Mouse (Mus musculus): ENCODE measurements around the gene Oosp1.

DNA sequence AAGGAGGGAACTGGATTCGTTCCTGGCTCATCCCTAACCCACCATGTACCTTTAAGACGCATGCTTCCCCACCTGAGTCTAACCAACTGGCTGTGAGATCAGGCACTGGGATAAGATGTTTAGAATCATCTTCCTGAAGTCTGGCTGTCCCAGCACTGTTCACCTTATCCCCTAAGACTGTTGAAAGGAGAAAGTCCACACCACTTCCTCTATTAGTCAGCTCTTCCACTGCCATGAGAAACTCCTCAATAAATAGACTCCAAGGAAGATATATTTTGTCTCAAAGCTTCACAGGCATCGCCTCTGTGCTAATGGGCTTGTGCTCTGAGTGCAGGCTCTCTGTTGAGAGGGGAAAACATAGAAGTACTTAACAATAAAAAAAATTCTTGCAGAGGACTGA is 44.8 kb downstream of the Oosp1 start:
- TF ChIP-seq POLR2A (IDR thresholded peaks at IDR 0.05; ENCODE audit: control insufficient read depth, extremely low read depth, insufficient read depth, low read length, poor library complexity) (no peak), CTCF (IDR thresholded peaks at IDR 0.05; ENCODE audit: borderline replicate concordance, control insufficient read depth, extremely low read depth, insufficient read depth, low read length, poor library complexity) (no peak)

All from thymus, adult 2 months (tissue).